Mouse (Mus musculus) liver, adult 2 months (tissue): ENCODE measurements at regions not wholly inside any gene's neighbourhood (a gene's known extent, or its start where the extent isn't known, plus 50 kb on each side); places are given as distances from the start of the nearest gene placed in this dataset.

Experiments
- CTCF ChIP-seq: fragments of 200-500 bp; IDR thresholded peaks from 2 replicates; pipeline ENCODE4 v1.5.1; 2011; ENCODE audit warnings: low read depth, low read length, control low read depth
- POLR2A ChIP-seq: fragments of 200-500 bp; IDR thresholded peaks from 2 replicates; pipeline ENCODE4 v1.6.1; 2011; ENCODE audit warnings: low read length, control low read depth; ENCODE audit not compliant: insufficient read depth; ENCODE audit errors: extremely low read depth

DNA sequence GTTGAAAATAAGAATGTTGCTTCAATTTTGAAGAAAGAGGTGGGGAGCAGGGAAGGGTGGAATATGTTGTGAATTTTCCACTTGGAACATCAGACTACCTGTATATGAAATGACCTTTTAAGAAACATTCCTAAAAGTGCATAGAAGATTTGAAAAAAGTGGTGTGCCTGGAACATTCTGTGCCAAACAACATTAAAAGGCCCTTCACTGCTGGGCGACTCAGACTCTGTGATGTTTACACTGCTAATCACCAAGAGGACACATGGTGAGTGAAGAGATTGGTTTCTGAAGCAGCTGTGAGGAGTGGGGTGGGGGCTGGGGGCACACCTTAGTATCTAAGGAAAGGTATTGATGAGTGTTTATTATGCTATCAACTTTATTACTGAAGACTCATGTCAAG is 65.2 kb downstream of the Kbtbd8 start:
- TF ChIP-seq CTCF, result no peak
- no peak for TF ChIP-seq POLR2A
